Mouse (Mus musculus) lung, postnatal 10 days (tissue): Measurements from ENCODE around the gene Cdk5r1.

Experiments
- DNase-seq: peaks from one replicate; pipeline ENCODE4 v3.0.0; 2021

Gene Cdk5r1

GRCm38 (mm10) chr11:80481409-80482050, 4.7 kb downstream of the Cdk5r1 start:
- no peak for DNase-seq

- DNase-seq: no peak
These were observed 5.5 kb downstream of the Cdk5r1 start for GRCm38 (mm10) chr11:80482347-80482746.

- DNase-seq: no peak
These were observed 6.1 kb downstream of the Cdk5r1 start for GRCm38 (mm10) chr11:80482921-80483320.

- DNase-seq: no peak
These were observed 6.8 kb downstream of the Cdk5r1 start for GRCm38 (mm10) chr11:80483536-80484067.

- no peak for DNase-seq
These were observed 7.5 kb downstream of the Cdk5r1 start for GRCm38 (mm10) chr11:80484191-80484791.

GRCm38 (mm10) chr11:80485120-80485551, 8.3 kb downstream of the Cdk5r1 start:
- no peak for DNase-seq

GRCm38 (mm10) chr11:80485622-80486206, 8.9 kb downstream of the Cdk5r1 start:
- no peak for DNase-seq

GRCm38 (mm10) chr11:80487904-80488587, 11.2 kb downstream of the Cdk5r1 start:
- no peak for DNase-seq

GRCm38 (mm10) chr11:80489172-80489881, 12.5 kb downstream of the Cdk5r1 start:
- DNase-seq: peak; percentile 69

GRCm38 (mm10) chr11:80489882-80490196, 13.0 kb downstream of the Cdk5r1 start:
- DNase-seq: peak; percentile 52

GRCm38 (mm10) chr11:80490831-80491230, 14.0 kb downstream of the Cdk5r1 start:
- no peak for DNase-seq

- no peak for DNase-seq
These were observed 16.4 kb downstream of the Cdk5r1 start for GRCm38 (mm10) chr11:80493186-80493585.

- DNase-seq: no peak
These were observed 18.0 kb downstream of the Cdk5r1 start for GRCm38 (mm10) chr11:80494852-80495251.

- no peak for DNase-seq
These were observed 19.1 kb downstream of the Cdk5r1 start for GRCm38 (mm10) chr11:80495972-80496371.

- DNase-seq: no peak
These were observed 19.8 kb downstream of the Cdk5r1 start for GRCm38 (mm10) chr11:80496640-80497039.

GRCm38 (mm10) chr11:80497225-80497919, 20.5 kb downstream of the Cdk5r1 start:
- no peak for DNase-seq

- no peak for DNase-seq
These were observed 21.7 kb downstream of the Cdk5r1 start for GRCm38 (mm10) chr11:80498328-80499070.

- DNase-seq: no peak
These were observed 22.7 kb downstream of the Cdk5r1 start for GRCm38 (mm10) chr11:80499550-80499952.

GRCm38 (mm10) chr11:80503281-80503680, 26.5 kb downstream of the Cdk5r1 start:
- DNase-seq: no peak

- DNase-seq: no peak
These were observed 27.1 kb downstream of the Cdk5r1 start for GRCm38 (mm10) chr11:80503726-80504452.
